Mouse (Mus musculus) cerebellum, postnatal 36 days (tissue): ENCODE measurements around the gene Igsf11.

ENCODE experiments used
- DNase-seq, 2 experiments: peaks; one replicate each; pipeline ENCODE4 v3.0.0; 2021 to 2022; ENCODE audit warnings: mixed read lengths in 2 of 2

Gene Igsf11

GRCm38 (mm10) chr16:38892371-38892770, at the start of gene Igsf11:
TSS of gene Igsf11 (plus strand) at chr16:38892671.
- no peak for DNase-seq

- peak in 1 of 2 experiments; percentile 8 for DNase-seq
Measured at GRCm38 (mm10) chr16:38858120-38858749, 34.2 kb upstream of the Igsf11 start.

GRCm38 (mm10) chr16:38860548-38860947, 31.9 kb upstream of the Igsf11 start:
- DNase-seq, result no peak

GRCm38 (mm10) chr16:38864358-38864757, 28.1 kb upstream of the Igsf11 start:
- DNase-seq, result no peak

GRCm38 (mm10) chr16:38873231-38873630, 19.2 kb upstream of the Igsf11 start:
- DNase-seq, result no peak

GRCm38 (mm10) chr16:38874481-38874880, 18.0 kb upstream of the Igsf11 start:
- no peak for DNase-seq

- DNase-seq, result no peak
Measured at GRCm38 (mm10) chr16:38898816-38899425, 6.5 kb downstream of the Igsf11 start.

GRCm38 (mm10) chr16:38900024-38900423, 7.6 kb downstream of the Igsf11 start:
- no peak for DNase-seq

DNA sequence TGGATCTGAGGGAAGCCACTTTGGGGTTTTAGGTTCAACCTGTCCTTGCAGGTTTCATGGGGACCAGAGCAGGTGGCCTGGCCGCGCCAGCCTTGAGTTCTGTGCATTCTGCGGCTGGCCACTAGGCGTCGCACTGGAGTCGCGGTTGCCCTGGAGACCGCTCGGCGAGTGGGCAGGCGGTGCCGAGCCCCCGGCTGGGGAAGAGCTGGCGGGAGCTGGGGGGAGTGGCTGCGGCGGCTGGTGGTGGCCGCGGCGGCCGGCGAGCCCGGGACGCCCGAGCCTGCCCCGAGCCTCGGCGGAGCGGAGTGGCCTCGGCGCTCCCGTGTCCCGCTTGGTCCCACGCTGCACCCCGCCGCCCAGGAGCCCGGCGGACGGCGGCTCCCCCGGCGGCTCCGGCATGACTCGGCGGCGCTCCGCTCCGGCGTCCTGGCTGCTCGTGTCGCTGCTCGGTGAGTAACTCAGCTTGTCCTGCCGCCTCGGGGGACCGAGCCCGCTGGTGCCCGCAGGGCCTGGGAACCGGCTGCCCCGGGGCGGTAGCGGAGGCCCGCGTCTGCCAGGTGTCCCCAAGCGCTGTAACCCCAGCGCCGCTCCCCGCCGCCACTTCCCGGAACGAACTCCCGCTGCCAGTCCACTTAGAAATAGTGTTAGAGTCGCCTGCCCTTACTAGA, 9.8 kb downstream of the Igsf11 start:
- DNase-seq, result peak; percentile 91 to 93

DNA sequence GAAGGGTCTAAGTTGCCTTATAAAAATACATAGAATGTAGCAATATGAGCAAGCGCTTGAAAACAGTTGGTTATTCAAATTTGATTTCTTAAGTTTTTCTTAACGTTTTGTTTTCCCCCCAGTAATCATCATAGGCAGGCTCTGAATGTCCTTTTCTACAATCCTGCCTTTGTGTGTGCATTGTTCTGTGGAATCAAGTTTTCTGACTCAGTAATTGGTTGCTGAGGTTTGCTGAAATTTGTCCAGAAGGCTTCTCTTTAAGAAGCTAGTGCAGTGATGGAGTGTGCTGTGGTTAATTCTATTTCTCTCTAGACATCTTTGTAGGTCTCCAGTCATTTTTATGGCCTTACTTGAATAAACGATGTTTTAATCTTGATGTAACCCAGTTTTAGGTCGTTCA, 10.5 kb downstream of the Igsf11 start:
- no peak for DNase-seq

DNA sequence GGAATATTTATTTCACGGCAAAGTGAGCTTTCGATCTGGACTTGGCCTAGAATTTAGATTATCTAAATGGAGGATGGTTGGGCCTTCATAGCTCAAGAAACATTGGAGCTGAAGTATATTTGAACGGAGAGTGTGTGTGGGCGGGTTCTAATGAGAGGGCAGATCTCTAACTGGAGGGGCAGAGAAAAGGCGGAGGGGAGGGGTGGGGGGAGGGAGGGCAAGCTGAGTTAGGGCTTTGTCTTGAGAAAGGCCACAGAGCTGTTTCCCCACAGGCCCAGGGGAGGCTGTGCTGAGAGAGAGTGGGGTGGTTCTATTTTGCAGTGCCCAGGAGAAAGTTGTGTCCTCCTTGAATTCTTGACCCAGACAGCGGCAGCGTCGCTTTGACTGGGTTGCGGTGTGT, 11.7 kb downstream of the Igsf11 start:
- DNase-seq, result no peak

DNA sequence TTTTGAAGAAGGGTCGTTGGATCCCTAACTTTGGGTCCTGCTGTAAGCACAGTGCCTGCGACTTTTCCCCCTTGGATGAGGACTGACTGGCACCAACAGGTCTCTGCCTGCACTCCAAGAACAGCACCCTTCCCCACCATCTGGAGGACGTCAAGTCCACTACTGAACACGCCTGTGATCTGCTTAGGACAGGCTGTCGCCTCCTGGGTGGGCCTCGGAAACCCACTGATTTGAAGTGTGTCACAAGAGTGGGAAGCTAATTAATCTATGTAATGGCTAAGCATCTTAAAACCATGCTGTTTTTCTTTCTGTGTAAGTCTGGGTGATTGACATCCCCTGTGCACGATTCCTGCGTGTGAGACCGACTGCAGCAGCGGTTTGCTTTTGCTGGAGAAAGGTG, 13.4 kb downstream of the Igsf11 start:
- no peak for DNase-seq

DNA sequence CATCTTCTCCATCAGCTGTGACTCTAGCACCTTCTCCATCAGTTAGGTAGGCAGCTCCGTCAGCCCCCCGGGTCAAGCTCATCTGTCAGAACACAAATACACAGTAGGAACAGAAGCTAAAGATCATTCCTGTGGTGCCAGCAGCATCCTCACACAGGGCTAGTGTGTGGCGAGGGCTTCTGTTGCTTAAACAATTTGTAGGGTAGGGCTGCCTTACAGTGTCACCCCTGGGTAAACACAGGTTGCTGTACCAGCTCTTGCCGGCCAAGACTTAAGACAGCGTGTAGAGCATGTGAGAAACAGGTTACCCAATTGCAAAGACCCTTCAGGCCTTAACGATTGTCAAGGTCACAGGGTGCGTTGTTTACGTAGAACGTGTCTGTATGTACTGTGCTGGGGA, 15.8 kb downstream of the Igsf11 start:
- no peak for DNase-seq

DNA sequence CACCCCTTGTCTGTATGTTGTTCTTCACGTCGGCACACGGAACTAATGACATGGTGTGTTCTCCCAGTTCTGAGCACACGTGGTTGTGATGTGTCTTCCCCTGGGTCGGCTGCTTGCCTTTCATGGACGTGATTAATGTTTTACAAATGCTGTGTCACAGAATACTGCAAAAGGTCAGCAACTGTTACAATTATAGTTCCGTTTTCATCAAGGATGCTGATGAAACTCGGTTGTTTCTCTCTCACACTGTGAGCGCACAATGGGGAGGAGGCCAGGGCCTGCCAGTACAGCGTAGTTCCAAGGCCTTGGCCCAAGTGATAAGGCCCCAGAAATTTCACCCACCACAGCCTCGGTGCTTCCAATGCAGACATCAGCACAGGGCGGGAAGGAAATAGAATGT, 17.0 kb downstream of the Igsf11 start:
- no peak for DNase-seq

DNA sequence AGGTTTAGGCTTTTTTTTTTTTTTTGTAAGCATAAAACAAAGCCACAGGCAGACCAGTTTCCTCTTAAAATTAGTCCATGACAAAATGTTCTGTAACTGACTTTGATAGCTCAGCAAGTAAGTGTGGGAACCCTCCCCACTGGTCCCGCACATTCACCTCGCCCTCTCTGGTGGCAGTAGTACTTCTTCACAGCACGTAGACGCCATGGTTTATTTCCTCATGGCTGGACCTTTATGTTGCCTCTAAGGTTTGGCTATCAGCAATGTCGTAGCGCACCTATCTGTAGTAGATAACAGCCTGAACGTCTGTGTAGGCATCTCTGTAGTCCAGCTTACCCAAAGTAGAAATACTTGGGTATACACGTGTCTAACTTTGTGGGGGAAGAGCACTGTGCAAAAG, 17.6 kb downstream of the Igsf11 start:
- DNase-seq, result no peak

DNA sequence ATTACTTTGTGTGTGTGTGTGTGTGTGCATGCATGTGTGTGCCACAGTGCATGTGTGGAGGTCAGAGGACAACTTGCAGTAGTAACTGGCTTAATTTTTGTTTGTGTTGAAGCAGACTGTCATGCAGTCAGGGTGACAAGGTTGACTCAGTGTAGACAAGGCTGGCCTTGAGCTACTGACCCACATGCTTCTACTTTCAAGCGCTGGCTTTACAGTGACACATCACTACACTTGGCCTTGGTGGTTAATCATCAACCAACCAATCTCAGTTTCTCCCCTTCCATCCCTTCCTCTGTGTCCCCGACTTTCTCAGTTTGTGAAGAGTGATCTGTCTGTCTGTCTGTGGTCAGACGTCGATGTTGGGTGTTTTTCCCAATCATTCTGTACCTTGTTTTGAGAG, 23.0 kb downstream of the Igsf11 start:
- no peak for DNase-seq

GRCm38 (mm10) chr16:38916053-38916786, 23.7 kb downstream of the Igsf11 start:
- DNase-seq, result no peak

DNA sequence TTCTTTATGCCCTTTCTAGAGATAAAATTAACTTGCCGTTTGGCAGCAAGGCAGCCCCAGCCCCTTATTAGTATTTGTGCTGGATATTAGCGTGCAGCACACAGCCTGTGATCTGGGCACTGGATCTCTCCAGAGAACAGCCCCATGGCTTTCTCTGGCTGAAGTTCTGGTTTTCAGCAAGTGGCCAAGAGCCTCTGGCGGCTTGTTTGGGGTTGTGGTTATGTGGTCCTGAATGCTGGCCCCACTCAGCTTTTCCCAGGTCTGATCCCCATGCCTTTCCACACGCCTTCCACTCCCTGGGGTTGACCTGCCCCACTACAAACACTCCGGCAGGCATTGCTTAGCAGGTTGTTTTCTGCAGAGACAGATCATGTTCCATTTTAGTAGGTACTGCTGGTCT, 24.4 kb downstream of the Igsf11 start:
- no peak for DNase-seq

- DNase-seq, result no peak
Measured at GRCm38 (mm10) chr16:38918121-38918520, 25.6 kb downstream of the Igsf11 start.

GRCm38 (mm10) chr16:38920488-38920887, 28.0 kb downstream of the Igsf11 start:
- no peak for DNase-seq

GRCm38 (mm10) chr16:38924940-38925339, 32.5 kb downstream of the Igsf11 start:
- no peak for DNase-seq

DNA sequence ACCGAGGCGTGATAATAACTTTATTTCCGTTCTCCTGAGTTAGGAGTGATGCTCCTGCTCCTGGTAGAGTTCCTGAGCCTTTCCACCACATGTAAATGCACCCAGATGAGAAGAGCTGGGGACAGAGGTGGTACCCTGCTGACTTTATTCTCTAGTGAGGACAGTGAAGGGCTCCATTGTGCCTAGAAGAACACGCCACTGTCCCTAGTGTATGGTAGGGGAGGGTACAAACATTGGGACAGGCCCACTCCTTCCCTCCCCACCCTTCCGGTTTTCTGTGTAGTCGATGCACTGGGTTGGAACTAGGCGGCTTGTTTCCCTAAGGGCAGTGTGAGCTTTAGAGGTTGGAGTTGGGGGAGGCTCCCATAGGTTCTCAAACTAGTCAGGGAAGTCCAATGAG, 36.3 kb downstream of the Igsf11 start:
- no peak for DNase-seq

- no peak for DNase-seq
Measured at GRCm38 (mm10) chr16:38931519-38931918, 39.0 kb downstream of the Igsf11 start.

DNA sequence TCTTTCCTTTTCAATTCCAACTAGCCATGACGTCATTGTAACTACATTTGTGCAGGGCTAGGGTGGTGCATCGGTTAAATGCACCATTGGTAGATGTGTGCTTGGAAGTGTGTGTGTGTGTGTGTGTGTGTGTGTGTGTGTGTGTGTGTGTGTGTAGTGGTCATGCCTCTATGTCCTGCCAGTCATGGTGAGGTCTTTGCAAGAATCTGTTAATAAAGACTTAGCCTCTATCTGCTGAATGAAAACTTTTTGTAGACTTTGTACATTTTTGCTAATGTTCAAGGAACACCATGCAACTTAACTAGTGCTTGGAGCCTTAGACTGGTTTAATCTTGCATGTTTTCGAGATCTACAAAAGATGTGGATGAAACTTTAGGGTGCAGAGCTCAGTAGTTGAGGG, 48.3 kb downstream of the Igsf11 start:
- no peak for DNase-seq
